Mouse (Mus musculus) retina, postnatal 7 days (tissue): ENCODE measurements around the gene Cltrn.

Source experiments
- DNase-seq: peaks from one replicate; pipeline ENCODE4 v3.0.0-alpha.2; 2012; ENCODE audit warnings: low read depth, low spot score

The Cltrn gene

DNA sequence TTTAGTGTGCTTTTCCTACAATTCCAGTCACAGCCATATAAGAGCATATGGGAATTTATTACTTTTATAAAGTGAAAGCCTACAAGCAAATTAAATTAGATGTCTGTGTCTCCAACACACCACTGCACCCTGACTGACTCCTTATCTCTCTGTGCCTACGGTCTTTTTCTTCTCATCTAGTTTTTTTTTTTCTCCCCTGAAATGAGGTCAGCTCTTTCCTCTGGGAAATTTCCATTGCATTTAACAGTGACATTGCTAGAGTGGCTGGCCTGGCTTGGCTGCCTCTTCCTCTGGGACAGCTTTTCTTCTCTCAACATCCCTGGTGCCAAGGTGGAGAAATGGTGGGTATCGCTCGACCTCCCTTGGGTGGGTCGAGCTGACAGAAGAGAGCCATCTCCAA is at the start of gene Cltrn:
TSS of gene Cltrn (plus strand) at position 249 of the 400 bp plus-strand sequence.
- no peak for DNase-seq

- peak; percentile 4 for DNase-seq
Measured at GRCm38 (mm10) chrX:164038882-164039281, 49.7 kb upstream of the Cltrn start.

- no peak for DNase-seq
Measured at GRCm38 (mm10) chrX:164042069-164042468, 46.6 kb upstream of the Cltrn start.

- no peak for DNase-seq
Measured at GRCm38 (mm10) chrX:164046736-164047135, 41.9 kb upstream of the Cltrn start.

DNA sequence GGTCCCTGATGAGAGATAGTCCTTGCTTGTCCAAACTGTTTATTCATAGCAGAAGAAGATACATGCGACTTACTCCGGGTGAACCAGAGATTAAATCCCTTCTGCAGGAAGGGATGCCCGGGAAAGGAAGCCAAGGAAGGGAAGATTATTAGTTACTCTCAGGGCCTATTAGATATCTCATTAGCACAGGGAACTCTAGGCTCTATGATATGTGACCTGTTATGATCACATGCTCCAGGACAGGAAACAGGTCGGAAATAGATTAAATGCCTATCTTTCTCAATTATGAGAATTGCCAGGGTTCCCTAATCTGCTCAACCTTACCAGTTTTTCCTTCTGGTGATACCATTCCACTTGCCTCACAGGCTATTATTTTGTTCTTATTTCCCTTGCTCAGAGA is 32.9 kb upstream of the Cltrn start:
- no peak for DNase-seq

GRCm38 (mm10) chrX:164058523-164058922 is 30.1 kb upstream of the Cltrn start:
- no peak for DNase-seq

DNA sequence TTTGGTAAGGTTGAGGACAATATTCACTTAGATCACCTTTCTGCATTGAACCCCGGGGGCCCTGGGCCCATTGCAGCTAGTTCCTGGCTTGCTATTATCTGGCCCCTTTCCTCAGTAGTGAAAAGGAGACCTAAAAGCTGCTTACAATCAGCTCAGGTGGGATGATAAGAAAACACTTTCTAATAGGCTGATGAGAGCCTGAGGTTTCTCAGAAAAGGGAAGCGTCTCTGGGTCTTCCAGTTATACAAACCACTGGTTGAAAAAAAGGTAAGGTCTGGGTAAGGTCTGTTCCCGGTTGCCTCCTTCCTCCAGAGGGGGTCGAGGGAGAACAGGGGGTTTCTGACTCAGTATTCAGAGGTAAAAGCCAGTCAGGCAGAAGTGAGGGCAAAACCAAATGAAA is 29.6 kb upstream of the Cltrn start:
- DNase-seq, result no peak

DNA sequence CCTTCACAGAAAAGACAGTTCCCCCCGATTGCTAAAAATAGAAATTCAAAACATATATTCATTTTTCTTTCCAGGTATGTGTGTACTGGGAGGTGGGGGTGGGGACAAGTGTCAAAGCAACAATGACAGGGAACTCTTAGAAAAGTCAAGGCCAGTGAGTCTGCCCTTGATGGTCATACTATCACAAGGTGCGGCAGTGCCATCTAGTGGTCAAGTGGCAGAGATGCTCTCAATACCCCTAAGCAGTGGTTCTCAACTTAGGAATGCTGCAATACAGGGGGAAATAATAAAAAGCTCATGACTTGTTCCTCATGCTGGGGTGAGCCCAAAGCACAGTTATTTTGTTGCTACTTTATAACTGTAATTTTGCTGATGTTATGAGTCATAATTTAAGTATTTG is 22.4 kb upstream of the Cltrn start:
- DNase-seq, result peak; percentile 43

DNA sequence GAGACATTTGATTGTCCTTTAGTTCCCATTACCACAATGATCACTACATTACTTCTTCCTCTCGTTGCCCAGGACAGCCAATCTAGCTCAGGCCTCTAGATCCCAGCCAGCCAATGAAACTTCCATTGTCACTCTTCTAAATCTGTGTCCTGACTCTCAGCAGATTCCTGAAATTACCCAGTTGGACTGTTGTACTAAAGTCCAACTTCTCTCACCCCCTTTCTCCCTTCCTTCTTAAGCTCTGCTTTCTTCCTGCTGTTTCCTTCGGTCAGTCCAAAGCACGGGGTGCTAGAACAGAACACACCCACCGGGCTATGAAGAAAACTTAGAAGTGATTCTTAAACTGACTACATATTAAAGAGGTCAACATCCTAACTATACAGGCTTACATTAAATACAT is 19.7 kb upstream of the Cltrn start:
- DNase-seq, result no peak

- DNase-seq, result peak; percentile 85
Measured at GRCm38 (mm10) chrX:164076040-164076775, 12.4 kb upstream of the Cltrn start, which contains the start of gene Siah1b. Gene Siah1b (minus strand): TSS chrX:164076493.

DNA sequence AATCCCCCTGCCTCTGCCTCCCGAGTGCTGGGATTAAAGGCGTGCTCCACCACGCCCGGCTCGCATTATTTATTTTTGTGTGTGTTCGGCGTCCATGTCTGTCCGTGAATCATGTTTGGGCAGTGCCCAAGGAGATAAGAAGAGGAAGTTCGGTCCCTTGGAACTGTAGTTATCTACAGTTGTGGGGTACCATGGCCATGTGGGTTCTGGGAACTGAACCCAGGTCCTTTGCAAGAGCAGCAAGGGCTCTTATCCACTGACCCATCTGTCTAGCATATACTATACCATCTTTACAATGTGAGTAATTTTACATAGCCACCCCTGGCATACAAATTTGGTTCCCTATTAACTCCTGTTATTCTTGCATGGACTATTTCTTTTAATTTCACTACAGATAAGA is 6.6 kb upstream of the Cltrn start:
- DNase-seq, result no peak

DNA sequence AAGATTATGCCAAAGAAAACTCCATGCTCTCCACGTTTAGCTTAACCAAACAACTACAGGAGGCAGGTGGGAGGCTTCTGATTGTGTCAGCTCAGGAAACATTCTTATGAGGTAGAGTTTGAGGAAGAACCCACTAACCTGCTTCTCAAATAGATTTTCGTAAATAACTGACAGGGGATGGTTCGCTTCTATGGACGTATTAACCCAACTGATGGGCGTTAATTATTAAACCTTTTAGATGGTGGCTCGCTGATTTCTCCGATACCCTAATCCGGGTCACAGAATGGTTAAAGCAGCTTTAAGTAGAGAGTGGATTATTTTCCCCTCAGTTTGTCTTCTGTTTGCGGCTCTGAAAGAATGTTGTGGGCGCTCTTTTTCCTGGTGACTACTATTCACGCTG is 1.3 kb downstream of the Cltrn start:
- DNase-seq, result no peak

GRCm38 (mm10) chrX:164092300-164093169 is 3.9 kb downstream of the Cltrn start:
- no peak for DNase-seq

- DNase-seq, result no peak
Measured at GRCm38 (mm10) chrX:164093435-164093834, 4.8 kb downstream of the Cltrn start.

GRCm38 (mm10) chrX:164095838-164096237 is 7.2 kb downstream of the Cltrn start:
- DNase-seq, result no peak

- peak; percentile 2 for DNase-seq
Measured at GRCm38 (mm10) chrX:164101483-164101882, 12.9 kb downstream of the Cltrn start.

GRCm38 (mm10) chrX:164102198-164102597 is 13.6 kb downstream of the Cltrn start:
- DNase-seq, result no peak

- no peak for DNase-seq
Measured at GRCm38 (mm10) chrX:164102656-164103055, 14.0 kb downstream of the Cltrn start.

- no peak for DNase-seq
Measured at GRCm38 (mm10) chrX:164111146-164111545, 22.5 kb downstream of the Cltrn start.

- no peak for DNase-seq
Measured at GRCm38 (mm10) chrX:164113744-164114143, 25.1 kb downstream of the Cltrn start.

- no peak for DNase-seq
Measured at GRCm38 (mm10) chrX:164123942-164124341, 35.3 kb downstream of the Cltrn start.

GRCm38 (mm10) chrX:164133531-164133930 is 44.9 kb downstream of the Cltrn start:
- no peak for DNase-seq
